Mouse (Mus musculus): ENCODE data around the gene Stxbp5. TPM values are rescaled to one million over a fixed set of nuclear protein-coding genes. Genes with fewer than 3 reads are reported as not detected.
A peak's percentile ranks its signal among the peaks of the same experiment; 100 is the strongest.
"Not testable (repeated sequence)": the region's sequence is repeated elsewhere in the genome, so short reads cannot be mapped to it uniquely, and the experiment has no call there.

Gene Stxbp5
- polyA plus RNA-seq, 1 experiment from 2014 or later, result 7.9 TPM

- ATAC-seq (ENCODE audit: low FRiP score), result no peak
- Histone ChIP-seq H3K36me3 (replicated peaks) (peaks cover 7% of the 10 kb centered on the region), H3K9me3 (no peaks in the 10 kb centered on the region), H3K4me2 (no peak overlapping the region), H3K9ac (no peak overlapping the region), H3K4me1 (peaks cover 10% of the 10 kb centered on the region; the same call in 1 of the 2 replicates), H3K4me3 (replicated peaks) (no peak overlapping the region), H3K27ac (no peak overlapping the region), H3K27me3 (no peaks in the 10 kb centered on the region)
- WGBS, result 80% methylated on average over 4 of the region's 4 CpGs
Observed at GRCm38 (mm10) chr10:9888655-9889054, 12.2 kb downstream of the Stxbp5 start.

GRCm38 (mm10) chr10:9881781-9882320, 19.0 kb downstream of the Stxbp5 start:
- H3K9me3 ChIP-seq; H3K4me1 ChIP-seq; H3K36me3 ChIP-seq (replicated peaks); H3K27ac ChIP-seq; H3K4me3 ChIP-seq (replicated peaks); H3K27me3 ChIP-seq; ATAC-seq (ENCODE audit: low FRiP score); H3K4me2 ChIP-seq; H3K9ac ChIP-seq: not testable (repeated sequence)
- 89% methylated on average over 5 of the region's 5 CpGs for WGBS

GRCm38 (mm10) chr10:9880070-9880728, 20.7 kb downstream of the Stxbp5 start:
- Histone ChIP-seq H3K27ac (no peak overlapping the region), H3K9ac (no peak overlapping the region), H3K9me3 (no peaks in the 10 kb centered on the region), H3K4me3 (replicated peaks) (no peak overlapping the region), H3K27me3 (no peaks in the 10 kb centered on the region), H3K4me2 (no peak overlapping the region), H3K4me1 (peaks cover 3% of the 10 kb centered on the region; the same call in 1 of the 2 replicates), H3K36me3 (replicated peaks) (no peaks in the 10 kb centered on the region)
- WGBS, result 77% methylated on average over 6 of the region's 6 CpGs
- ATAC-seq (ENCODE audit: low FRiP score), result no peak

- Histone ChIP-seq H3K4me3 (replicated peaks) (no peak overlapping the region), H3K9ac (no peak overlapping the region), H3K27ac (no peak overlapping the region), H3K27me3 (no peaks in the 10 kb centered on the region), H3K9me3 (no peaks in the 10 kb centered on the region), H3K36me3 (replicated peaks) (no peaks in the 10 kb centered on the region), H3K4me2 (no peak overlapping the region), H3K4me1 (peaks cover 3% of the 10 kb centered on the region; the same call in 1 of the 2 replicates)
- WGBS, result 85% methylated on average over 6 of the region's 6 CpGs
- peak; percentile 36; the same call in 1 of the 2 replicates for ATAC-seq (ENCODE audit: low FRiP score)
Observed at GRCm38 (mm10) chr10:9878821-9879489, 21.9 kb downstream of the Stxbp5 start.

GRCm38 (mm10) chr10:9875905-9876304, 25.0 kb downstream of the Stxbp5 start:
- 90% methylated on average over 3 of the region's 3 CpGs for WGBS
- Histone ChIP-seq H3K4me3 (replicated peaks) (no peak overlapping the region), H3K9me3 (no peaks in the 10 kb centered on the region), H3K27ac (no peak overlapping the region), H3K9ac (no peak overlapping the region), H3K36me3 (replicated peaks) (no peaks in the 10 kb centered on the region), H3K4me2 (no peak overlapping the region), H3K27me3 (no peaks in the 10 kb centered on the region), H3K4me1 (peaks cover 3% of the 10 kb centered on the region; the same call in 1 of the 2 replicates)
- ATAC-seq (ENCODE audit: low FRiP score), result no peak

- Histone ChIP-seq H3K27ac (no peak overlapping the region), H3K4me1 (no peaks in the 10 kb centered on the region), H3K4me2 (no peak overlapping the region), H3K36me3 (replicated peaks) (no peaks in the 10 kb centered on the region), H3K4me3 (replicated peaks) (no peak overlapping the region), H3K9me3 (no peaks in the 10 kb centered on the region), H3K9ac (no peak overlapping the region), H3K27me3 (no peaks in the 10 kb centered on the region)
- ATAC-seq (ENCODE audit: low FRiP score), result peak; percentile 33; the same call in 1 of the 2 replicates
- 76% methylated on average over 1 of the region's 2 CpGs for WGBS
Observed at GRCm38 (mm10) chr10:9872143-9872542, 28.7 kb downstream of the Stxbp5 start.

- no peak overlapping the region for H3K9ac ChIP-seq
- H3K4me1 ChIP-seq, result no peaks in the 10 kb centered on the region
- no peak overlapping the region for H3K4me3 ChIP-seq (replicated peaks)
- 85% methylated on average over 17 of the region's 17 CpGs for WGBS
- H3K27me3 ChIP-seq, result no peaks in the 10 kb centered on the region
- no peaks in the 10 kb centered on the region for H3K36me3 ChIP-seq (replicated peaks)
- no peak overlapping the region for H3K27ac ChIP-seq
- H3K9me3 ChIP-seq, result no peaks in the 10 kb centered on the region
- H3K4me2 ChIP-seq, result no peak overlapping the region
- no peak for ATAC-seq (ENCODE audit: low FRiP score)
Observed at GRCm38 (mm10) chr10:9866793-9867579, 33.9 kb downstream of the Stxbp5 start.

- ATAC-seq (ENCODE audit: low FRiP score), result no peak
- H3K4me2 ChIP-seq, result no peak overlapping the region
- H3K4me3 ChIP-seq (replicated peaks), result no peak overlapping the region
- peaks cover 4% of the 10 kb centered on the region; the same call in 1 of the 2 replicates for H3K36me3 ChIP-seq (replicated peaks)
- H3K27me3 ChIP-seq, result no peaks in the 10 kb centered on the region
- H3K9me3 ChIP-seq, result no peaks in the 10 kb centered on the region
- WGBS, result 69% methylated on average over 4 of the region's 4 CpGs
- no peak overlapping the region for H3K27ac ChIP-seq
- H3K4me1 ChIP-seq, result no peaks in the 10 kb centered on the region
- no peak overlapping the region for H3K9ac ChIP-seq
Observed at GRCm38 (mm10) chr10:9860022-9860421, 40.9 kb downstream of the Stxbp5 start.

GRCm38 (mm10) chr10:9859476-9859875, 41.4 kb downstream of the Stxbp5 start:
- Histone ChIP-seq H3K27ac (no peak overlapping the region), H3K4me3 (replicated peaks) (no peak overlapping the region), H3K27me3 (no peaks in the 10 kb centered on the region), H3K36me3 (replicated peaks) (peaks cover 6% of the 10 kb centered on the region; the same call in 1 of the 2 replicates), H3K4me2 (no peak overlapping the region), H3K9ac (no peak overlapping the region), H3K4me1 (no peaks in the 10 kb centered on the region), H3K9me3 (no peaks in the 10 kb centered on the region)
- WGBS, result 82% methylated on average over 3 of the region's 3 CpGs
- ATAC-seq (ENCODE audit: low FRiP score), result no peak

GRCm38 (mm10) chr10:9857850-9858249, 43.0 kb downstream of the Stxbp5 start:
- no peaks in the 10 kb centered on the region for H3K4me1 ChIP-seq
- 0 out of 2 replicates have a peak, but pooled peaks cover 6% of the 10 kb centered on the region for H3K9me3 ChIP-seq
- no peak overlapping the region for H3K4me3 ChIP-seq (replicated peaks)
- peaks cover 6% of the 10 kb centered on the region for H3K36me3 ChIP-seq (replicated peaks)
- no peak for ATAC-seq (ENCODE audit: low FRiP score)
- no peaks in the 10 kb centered on the region for H3K27me3 ChIP-seq
- no peak overlapping the region for H3K27ac ChIP-seq
- no peak overlapping the region for H3K4me2 ChIP-seq
- H3K9ac ChIP-seq, result no peak overlapping the region
- 62% methylated on average over 2 of the region's 2 CpGs for WGBS

- 94% methylated on average over 9 of the region's 9 CpGs for WGBS
- Histone ChIP-seq H3K27me3 (no peaks in the 10 kb centered on the region), H3K27ac (no peak overlapping the region), H3K4me3 (replicated peaks) (no peak overlapping the region), H3K9me3 (0 out of 2 replicates have a peak, but pooled peaks cover 6% of the 10 kb centered on the region), H3K9ac (no peak overlapping the region), H3K4me2 (no peak overlapping the region), H3K36me3 (replicated peaks) (peaks cover 6% of the 10 kb centered on the region), H3K4me1 (no peaks in the 10 kb centered on the region)
- no peak for ATAC-seq (ENCODE audit: low FRiP score)
Observed at GRCm38 (mm10) chr10:9856792-9857191, 44.1 kb downstream of the Stxbp5 start.

- Histone ChIP-seq H3K4me1 (no peaks in the 10 kb centered on the region), H3K27ac (no peak overlapping the region), H3K9me3 (no peaks in the 10 kb centered on the region), H3K9ac (no peak overlapping the region), H3K4me3 (replicated peaks) (no peak overlapping the region), H3K36me3 (replicated peaks) (peaks cover 8% of the 10 kb centered on the region; the same call in 1 of the 2 replicates), H3K27me3 (no peaks in the 10 kb centered on the region), H3K4me2 (no peak overlapping the region)
- peak; percentile 14; the same call in 1 of the 2 replicates for ATAC-seq (ENCODE audit: low FRiP score)
- 96% methylated on average over 4 of the region's 4 CpGs for WGBS
Observed at GRCm38 (mm10) chr10:9846408-9846807, 54.5 kb downstream of the Stxbp5 start.
